Mouse (Mus musculus) cerebellum, adult 2 months (tissue): Measurements from ENCODE around the gene Slco1a6. TPM values are rescaled to one million over a fixed set of nuclear protein-coding genes. Genes with fewer than 3 reads are reported as not detected.
"Not testable (repeated sequence)": the region's sequence is repeated elsewhere in the genome, so short reads cannot be mapped to it uniquely, and the experiment has no call there.

ENCODE experiments used
- DNase-seq, 2 experiments: peaks; one replicate each; pipeline ENCODE4 v3.0.0; 2021
- H3K27ac ChIP-seq: fragments of 200-500 bp; 2 replicates; pipeline ENCODE4 v1.5.1; 2012; ENCODE audit warnings: low read length, control low read depth, inconsistent platforms; ENCODE audit not compliant: insufficient read depth
- H3K27me3 ChIP-seq: fragments of 200-500 bp; 2 replicates; pipeline ENCODE4 v1.6.1; 2012; ENCODE audit warnings: inconsistent platforms, mild to moderate bottlenecking, low read length, moderate library complexity; ENCODE audit not compliant: control insufficient read depth, insufficient read depth
- H3K4me1 ChIP-seq: fragments of 200-500 bp; 2 replicates; pipeline ENCODE4 v1.6.1; 2011; ENCODE audit warnings: low read length; ENCODE audit not compliant: control insufficient read depth, insufficient read depth
- H3K4me3 ChIP-seq: fragments of 200-500 bp; replicated peaks from 2 replicates; pipeline ENCODE3; 2011; ENCODE audit warnings: mild to moderate bottlenecking, low read depth, low read length, control low read depth; ENCODE audit not compliant: insufficient read depth
- CTCF ChIP-seq: fragments of 200-500 bp; IDR thresholded peaks from 2 replicates; pipeline ENCODE4 v1.5.1; 2011; ENCODE audit warnings: low read depth, mild to moderate bottlenecking, control low read depth, low read length, moderate library complexity, borderline replicate concordance; ENCODE audit not compliant: insufficient read depth
- POLR2A ChIP-seq: fragments of 200-500 bp; IDR thresholded peaks from 2 replicates; pipeline ENCODE4 v1.6.1; 2011; ENCODE audit warnings: low read length, control low read depth, borderline replicate concordance; ENCODE audit not compliant: insufficient read depth
- WGBS: fragments of 180-500 bp; shearing (Covaris S2); methylation state at CpG from one replicate; pipeline ENCODE4 v1.1.7; 2018; 5-methylcytosine and 5-hydroxymethylcytosine counted together
- polyA plus RNA-seq: library from polyadenylated mRNA; depleted of rRNA; stranded (reverse); fragments of >200 nt; gene quantifications from 2 replicates; pipeline ENCODE4 v1.2.3, GENCODE M21; 2012

Slco1a6 gene
- polyA plus RNA-seq, 1 experiment, result not detected

- no peak for TF ChIP-seq POLR2A
- no peak for TF ChIP-seq CTCF
- DNase-seq, result no peak
- Histone ChIP-seq H3K4me1 (no peaks in the 10 kb centered on the region), H3K4me3 (no peak overlapping the region), H3K27me3 (no peaks in the 10 kb centered on the region; the same call in 1 of the 2 replicates), H3K27ac (no peak overlapping the region)
- 91% methylated on average over 3 of the region's 3 CpGs for WGBS
These were observed 20.9 kb downstream of the Slco1a6 start for GRCm38 (mm10) chr6:142187426-142187825.

DNA sequence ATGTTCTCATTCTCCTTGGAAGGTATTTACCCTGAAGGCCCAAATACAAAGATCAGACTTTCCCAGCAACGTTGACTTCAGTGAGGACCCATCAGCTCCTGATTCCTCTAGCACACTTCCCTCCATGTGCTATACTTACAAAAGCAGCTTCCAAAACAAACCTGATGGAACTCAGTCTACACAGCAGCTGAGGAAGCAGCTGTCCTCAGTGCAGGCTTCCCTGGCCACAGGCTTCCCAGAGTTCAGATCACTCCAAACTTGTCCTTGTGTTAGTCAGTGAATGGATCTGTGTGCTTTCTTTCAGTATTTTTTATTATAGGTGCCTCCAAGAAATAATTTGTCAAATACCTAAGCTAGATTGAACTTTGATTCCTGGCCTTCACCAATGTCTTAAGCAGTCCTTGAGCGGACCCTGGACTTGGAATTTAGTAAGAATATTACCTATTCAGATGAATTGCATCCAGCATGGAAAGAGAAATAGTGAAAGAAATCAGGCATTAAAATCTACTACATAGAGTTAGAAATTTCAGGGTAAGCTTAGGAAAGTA lies 22.4 kb downstream of the Slco1a6 start:
- Histone ChIP-seq H3K4me3 (no peak overlapping the region), H3K27me3 (no peaks in the 10 kb centered on the region), H3K27ac (no peak overlapping the region), H3K4me1 (no peaks in the 10 kb centered on the region)
- 87% methylated on average over 2 of the region's 2 CpGs for WGBS
- DNase-seq, result no peak
- TF ChIP-seq CTCF (no peak), POLR2A (no peak)

DNA sequence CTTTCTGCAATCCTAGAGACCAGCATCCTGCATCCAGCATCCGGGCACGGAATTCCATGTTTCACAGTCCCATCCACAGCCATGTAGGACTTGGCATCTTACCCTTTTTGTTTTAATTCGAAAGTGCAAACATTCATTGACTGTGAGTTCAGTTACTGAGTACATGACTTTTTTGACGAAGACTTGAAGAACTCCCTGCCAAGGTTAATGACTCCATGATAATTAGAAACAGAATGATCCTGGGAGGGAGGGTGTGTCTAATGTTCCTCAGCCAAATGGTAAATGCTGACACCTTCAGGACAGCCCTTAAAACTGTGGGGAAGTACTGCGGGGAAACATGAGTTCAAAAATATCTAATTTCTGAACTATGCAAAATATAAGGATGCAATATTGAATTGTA lies 44.9 kb downstream of the Slco1a6 start:
- no peak overlapping the region for H3K4me3 ChIP-seq
- H3K27ac ChIP-seq, result no peak overlapping the region
- TF ChIP-seq CTCF, result no peak
- TF ChIP-seq POLR2A, result no peak

DNA sequence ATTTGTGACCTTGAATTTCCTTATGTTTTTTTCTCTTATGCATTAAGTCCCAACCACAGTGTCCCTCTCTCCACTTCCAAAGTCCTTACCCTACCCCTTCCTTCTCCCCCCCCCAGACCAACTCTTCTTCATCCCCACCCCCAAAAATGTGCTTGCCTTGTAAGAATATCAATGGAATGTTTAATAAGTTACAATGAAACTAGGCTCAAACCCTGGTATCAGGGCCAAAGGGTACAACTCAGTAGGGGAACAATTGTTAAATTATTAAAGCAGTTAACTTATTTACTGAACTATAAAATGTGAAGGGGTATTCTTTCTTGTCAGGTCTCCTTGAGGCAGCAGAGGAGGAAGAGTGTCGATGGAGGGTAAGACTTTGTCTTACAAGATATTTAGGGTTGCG lies 47.1 kb downstream of the Slco1a6 start:
- Histone ChIP-seq H3K4me3 (no peak overlapping the region), H3K4me1 (no peaks in the 10 kb centered on the region), H3K27me3 (no peaks in the 10 kb centered on the region), H3K27ac (no peak overlapping the region)
- no peak for TF ChIP-seq POLR2A
- no peak for TF ChIP-seq CTCF
- DNase-seq, result no peak
- WGBS, result 83% methylated on average over 2 of the region's 2 CpGs

More for the DNA sequence above, 44.9 kb downstream of the Slco1a6 start:
- Histone ChIP-seq H3K4me1 (no peaks in the 10 kb centered on the region), H3K27me3 (no peaks in the 10 kb centered on the region)
- 73% methylated on average over 5 of the region's 5 CpGs for WGBS
- DNase-seq, result no peak

- not testable (repeated sequence) for H3K27me3 ChIP-seq, H3K4me1 ChIP-seq, H3K27ac ChIP-seq, H3K4me3 ChIP-seq
- whole genome bisulfite sequencing, result 97% methylated on average over 7 of the region's 10 CpGs
- DNase-seq, result peak; percentile 3 to 7
These were observed 54.2 kb downstream of the Slco1a6 start for GRCm38 (mm10) chr6:142154081-142154480.

DNA sequence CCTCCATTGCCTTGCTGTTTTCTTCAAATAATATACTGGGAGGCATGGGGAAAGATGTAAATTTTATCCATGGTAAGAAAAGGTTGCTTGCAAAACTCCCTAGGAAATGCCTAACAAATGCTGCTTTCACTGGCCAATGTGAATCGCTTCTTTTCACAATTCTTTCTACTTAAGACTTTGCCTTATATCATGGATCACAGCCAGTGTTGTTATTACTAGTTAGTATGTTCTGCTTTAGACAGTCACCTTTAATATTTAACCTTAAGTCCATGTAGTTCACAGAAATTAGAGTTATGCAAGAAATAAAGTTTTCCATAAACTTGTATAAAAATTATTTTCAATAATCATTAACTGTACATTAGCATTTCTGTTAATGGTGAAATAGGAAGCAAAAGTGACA lies 60.0 kb downstream of the Slco1a6 start:
- no peak overlapping the region for H3K4me3 ChIP-seq
- H3K4me1 ChIP-seq, result no peaks in the 10 kb centered on the region
- WGBS, result 94% methylated on average over 1 of the region's 1 CpGs
- no peak overlapping the region for H3K27ac ChIP-seq
- DNase-seq, result no peak
- no peaks in the 10 kb centered on the region for H3K27me3 ChIP-seq
- TF ChIP-seq CTCF, result no peak
- no peak for TF ChIP-seq POLR2A

DNA sequence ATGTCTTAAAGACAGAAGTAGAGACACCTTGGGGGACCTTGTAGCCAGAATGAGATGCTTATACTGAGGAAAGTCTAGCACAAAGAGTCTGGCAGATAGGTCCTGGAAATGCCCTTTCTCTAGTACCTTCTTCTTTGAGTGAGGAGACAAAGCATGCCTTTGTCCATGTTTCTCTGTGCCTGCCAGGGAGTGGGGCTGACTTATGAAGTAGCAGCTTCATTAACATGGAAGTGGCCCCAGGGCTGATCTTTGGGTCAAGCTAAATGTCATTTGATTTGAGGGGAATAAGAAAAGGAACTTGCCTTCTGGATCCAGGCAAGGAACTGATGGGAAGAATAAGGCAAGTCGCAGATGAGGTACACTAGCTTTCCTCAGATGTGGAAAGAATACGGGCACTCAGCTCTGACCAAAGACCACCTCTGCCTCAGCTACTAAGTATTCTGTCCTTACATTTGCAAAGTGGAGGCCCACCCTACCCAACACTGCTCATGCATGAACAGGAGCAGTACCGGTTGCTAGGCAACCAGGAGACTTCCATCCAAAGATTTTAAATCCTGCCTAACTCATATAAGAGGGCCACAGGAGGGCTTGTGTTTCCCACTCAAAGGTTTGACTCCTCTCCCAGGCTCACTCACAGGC lies 96.5 kb downstream of the Slco1a6 start:
- Histone ChIP-seq H3K4me3 (no peak overlapping the region), H3K27me3 (no peaks in the 10 kb centered on the region), H3K27ac (no peak overlapping the region), H3K4me1 (no peaks in the 10 kb centered on the region)
- no peak for TF ChIP-seq CTCF
- TF ChIP-seq POLR2A, result no peak
- DNase-seq, result no peak
- 17% methylated on average over 3 of the region's 3 CpGs for WGBS

GRCm38 (mm10) chr6:142091126-142091525 lies 117.2 kb downstream of the Slco1a6 start:
- H3K4me1 ChIP-seq, result no peaks in the 10 kb centered on the region
- no peaks in the 10 kb centered on the region for H3K27me3 ChIP-seq
- no peak overlapping the region for H3K4me3 ChIP-seq
- H3K27ac ChIP-seq, result no peak overlapping the region
- DNase-seq, result no peak
- WGBS, result 88% methylated on average over 3 of the region's 3 CpGs
- TF ChIP-seq POLR2A, result no peak
- TF ChIP-seq CTCF, result no peak

- not testable (repeated sequence) for H3K27ac ChIP-seq, H3K4me1 ChIP-seq, H3K27me3 ChIP-seq, H3K4me3 ChIP-seq, DNase-seq
- WGBS, result 89% methylated on average over 3 of the region's 3 CpGs
These were observed 150.0 kb downstream of the Slco1a6 start for GRCm38 (mm10) chr6:142058281-142058680.
